Mouse (Mus musculus): Measurements from ENCODE around the gene 9130230L23Rik. TPM values are rescaled to one million over a fixed set of nuclear protein-coding genes. Genes with fewer than 3 reads are reported as not detected.
A peak's percentile ranks its signal among the peaks of the same experiment; 100 is the strongest.

The 9130230L23Rik gene
- polyA plus RNA-seq, 1 experiment from 2014 or later, result 1.9 TPM

- H3K4me3 ChIP-seq (replicated peaks; ENCODE audit: low read length), result no peak overlapping the region
- no peaks in the 10 kb centered on the region for H3K36me3 ChIP-seq (ENCODE audit: control insufficient read depth, insufficient read depth, low read length)
- H3K4me1 ChIP-seq (ENCODE audit: control insufficient read depth, insufficient read depth, low read length), result no peaks in the 10 kb centered on the region
- H3K9ac ChIP-seq (ENCODE audit: low read length), result no peak overlapping the region
- no peaks in the 10 kb centered on the region for H3K9me3 ChIP-seq (replicated peaks; ENCODE audit: control insufficient read depth, low read length)
- no peak overlapping the region for H3K27ac ChIP-seq (ENCODE audit: low read length)
- H3K27me3 ChIP-seq (ENCODE audit: control insufficient read depth, insufficient read depth, low read length), result no peaks in the 10 kb centered on the region
- ATAC-seq (ENCODE audit: insufficient read depth, low FRiP score), result no peak
- 88% methylated on average over 5 of the region's 5 CpGs for WGBS
- H3K4me2 ChIP-seq (ENCODE audit: low read depth, low read length), result no peak overlapping the region
Observed at GRCm38 (mm10) chr5:65963291-65963690, 40.8 kb downstream of the 9130230L23Rik start.

GRCm38 (mm10) chr5:65960597-65960950 lies 43.5 kb downstream of the 9130230L23Rik start:
- Histone ChIP-seq H3K9me3 (replicated peaks; ENCODE audit: control insufficient read depth, low read length) (no peaks in the 10 kb centered on the region), H3K9ac (ENCODE audit: low read length) (no peak overlapping the region), H3K27ac (ENCODE audit: low read length) (no peak overlapping the region), H3K4me1 (ENCODE audit: control insufficient read depth, insufficient read depth, low read length) (no peaks in the 10 kb centered on the region), H3K4me3 (replicated peaks; ENCODE audit: low read length) (no peak overlapping the region), H3K27me3 (ENCODE audit: control insufficient read depth, insufficient read depth, low read length) (no peaks in the 10 kb centered on the region), H3K36me3 (ENCODE audit: control insufficient read depth, insufficient read depth, low read length) (no peaks in the 10 kb centered on the region), H3K4me2 (ENCODE audit: low read depth, low read length) (no peak overlapping the region)
- ATAC-seq (ENCODE audit: insufficient read depth, low FRiP score), result no peak
- WGBS, result 92% methylated on average over 11 of the region's 11 CpGs

DNA sequence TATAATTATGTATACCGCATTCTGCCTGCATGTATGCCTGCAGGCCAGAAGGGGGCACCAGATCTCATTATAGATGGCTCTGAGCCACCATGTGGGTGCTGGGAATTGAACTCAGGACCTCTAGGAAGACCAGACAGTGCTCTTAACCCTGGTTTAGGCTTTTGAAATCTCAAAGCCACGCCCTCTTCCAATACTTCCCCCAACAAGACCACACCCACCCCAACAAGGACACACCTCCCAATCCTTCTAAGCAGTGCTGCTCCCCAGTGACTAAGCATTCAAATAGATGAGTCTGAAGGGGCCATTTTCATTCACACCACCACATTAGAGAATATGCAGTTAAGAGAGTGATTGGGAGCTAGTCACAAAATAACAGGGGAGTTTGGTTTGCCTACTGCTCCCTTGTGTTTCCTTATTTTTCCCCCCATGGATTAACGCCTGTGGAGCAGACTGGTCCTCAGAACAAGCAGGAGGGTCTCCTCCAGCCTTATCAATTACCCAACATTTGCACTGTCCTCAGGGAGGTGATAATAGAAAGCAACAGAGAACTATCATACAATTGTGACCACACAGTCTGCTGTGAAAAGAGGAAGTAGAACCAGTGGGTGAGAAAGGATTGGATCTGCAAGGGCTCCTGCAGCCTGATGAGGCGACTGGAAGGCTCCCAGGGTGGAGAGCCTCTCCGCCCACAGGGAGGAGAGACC lies 44.0 kb downstream of the 9130230L23Rik start:
- H3K4me3 ChIP-seq (replicated peaks; ENCODE audit: low read length), result no peak overlapping the region
- H3K27me3 ChIP-seq (ENCODE audit: control insufficient read depth, insufficient read depth, low read length), result no peaks in the 10 kb centered on the region
- no peaks in the 10 kb centered on the region for H3K9me3 ChIP-seq (replicated peaks; ENCODE audit: control insufficient read depth, low read length)
- H3K27ac ChIP-seq (ENCODE audit: low read length), result no peak overlapping the region
- ATAC-seq (ENCODE audit: insufficient read depth, low FRiP score), result no peak
- no peak overlapping the region for H3K9ac ChIP-seq (ENCODE audit: low read length)
- H3K36me3 ChIP-seq (ENCODE audit: control insufficient read depth, insufficient read depth, low read length), result no peaks in the 10 kb centered on the region
- H3K4me1 ChIP-seq (ENCODE audit: control insufficient read depth, insufficient read depth, low read length), result no peaks in the 10 kb centered on the region
- 72% methylated on average over 5 of the region's 5 CpGs for WGBS
- H3K4me2 ChIP-seq (ENCODE audit: low read depth, low read length), result no peak overlapping the region

DNA sequence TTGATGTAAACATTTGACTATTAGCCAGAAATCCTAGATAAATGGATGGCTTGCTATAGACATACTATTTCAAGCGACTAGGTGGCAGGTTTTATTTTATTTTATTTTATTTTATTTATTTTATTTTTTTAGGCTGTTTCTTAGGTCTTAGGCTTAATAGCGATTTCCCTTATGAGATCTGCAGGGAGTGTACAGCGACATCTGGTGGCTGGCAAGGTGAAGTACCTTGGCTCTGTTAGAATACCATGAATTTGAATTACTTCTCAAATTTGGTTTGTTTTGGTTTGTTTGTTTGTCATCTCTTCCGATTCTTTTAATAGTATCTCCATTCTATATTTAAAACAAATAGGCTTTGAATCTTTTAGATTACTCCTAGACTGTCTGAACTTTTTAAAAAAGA lies 45.5 kb downstream of the 9130230L23Rik start:
- Histone ChIP-seq H3K4me3 (replicated peaks; ENCODE audit: low read length) (no peak overlapping the region), H3K36me3 (ENCODE audit: control insufficient read depth, insufficient read depth, low read length) (no peaks in the 10 kb centered on the region), H3K27ac (ENCODE audit: low read length) (no peak overlapping the region), H3K27me3 (ENCODE audit: control insufficient read depth, insufficient read depth, low read length) (no peaks in the 10 kb centered on the region), H3K9me3 (replicated peaks; ENCODE audit: control insufficient read depth, low read length) (no peaks in the 10 kb centered on the region), H3K4me2 (ENCODE audit: low read depth, low read length) (no peak overlapping the region), H3K9ac (ENCODE audit: low read length) (no peak overlapping the region), H3K4me1 (ENCODE audit: control insufficient read depth, insufficient read depth, low read length) (no peaks in the 10 kb centered on the region)
- ATAC-seq (ENCODE audit: insufficient read depth, low FRiP score), result no peak
- WGBS, result 6% methylated on average over 4 of the region's 4 CpGs

DNA sequence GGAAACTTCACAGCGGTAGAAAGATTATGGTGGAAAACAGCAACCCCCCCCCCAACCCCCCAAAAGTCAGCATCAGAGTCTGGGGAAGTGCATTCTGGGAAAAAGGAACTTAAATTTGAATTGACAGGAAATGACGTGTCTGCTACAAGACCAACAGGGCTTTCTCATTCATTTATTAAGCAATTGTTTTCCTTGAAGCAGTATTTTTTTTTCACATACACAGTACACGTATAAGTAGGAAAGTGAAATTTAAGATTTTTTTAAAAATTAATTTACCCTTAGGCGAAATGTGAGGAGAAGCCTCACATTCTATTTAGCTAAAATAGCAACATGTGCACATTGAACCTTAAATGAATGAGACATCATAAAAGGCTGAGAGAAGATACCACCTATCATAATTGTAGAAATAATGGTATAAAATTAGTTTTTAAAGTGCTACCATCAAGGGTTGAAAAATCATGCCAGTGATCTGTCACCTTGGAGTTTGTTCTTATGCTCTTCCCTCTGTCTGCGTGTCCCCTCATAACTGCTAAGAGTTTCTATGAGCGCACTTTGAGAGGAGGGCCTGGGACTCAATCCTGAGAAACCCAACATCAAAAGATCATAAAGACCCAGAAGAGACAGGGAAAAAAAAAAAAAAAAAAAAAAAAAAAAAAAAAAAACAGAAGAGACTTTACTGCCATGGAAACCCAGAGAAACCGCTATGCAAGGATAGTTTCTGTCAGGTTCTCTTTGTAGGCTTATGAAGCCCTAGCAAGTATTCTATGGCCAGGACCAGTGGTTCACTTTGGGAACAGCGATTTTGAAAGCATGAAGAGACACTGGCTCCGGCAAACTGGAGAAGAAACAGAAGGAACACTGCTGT lies 47.7 kb downstream of the 9130230L23Rik start:
- Histone ChIP-seq H3K4me1 (ENCODE audit: control insufficient read depth, insufficient read depth, low read length) (no peaks in the 10 kb centered on the region), H3K4me2 (ENCODE audit: low read depth, low read length) (peak overlapping the region; percentile 44), H3K27me3 (ENCODE audit: control insufficient read depth, insufficient read depth, low read length) (no peaks in the 10 kb centered on the region), H3K4me3 (replicated peaks; ENCODE audit: low read length) (peak overlapping the region; percentile 28), H3K9ac (ENCODE audit: low read length) (no peak overlapping the region), H3K9me3 (replicated peaks; ENCODE audit: control insufficient read depth, low read length) (no peaks in the 10 kb centered on the region), H3K27ac (ENCODE audit: low read length) (no peak overlapping the region), H3K36me3 (ENCODE audit: control insufficient read depth, insufficient read depth, low read length) (no peaks in the 10 kb centered on the region)
- WGBS, result 76% methylated on average over 9 of the region's 9 CpGs
- no peak for ATAC-seq (ENCODE audit: insufficient read depth, low FRiP score)

DNA sequence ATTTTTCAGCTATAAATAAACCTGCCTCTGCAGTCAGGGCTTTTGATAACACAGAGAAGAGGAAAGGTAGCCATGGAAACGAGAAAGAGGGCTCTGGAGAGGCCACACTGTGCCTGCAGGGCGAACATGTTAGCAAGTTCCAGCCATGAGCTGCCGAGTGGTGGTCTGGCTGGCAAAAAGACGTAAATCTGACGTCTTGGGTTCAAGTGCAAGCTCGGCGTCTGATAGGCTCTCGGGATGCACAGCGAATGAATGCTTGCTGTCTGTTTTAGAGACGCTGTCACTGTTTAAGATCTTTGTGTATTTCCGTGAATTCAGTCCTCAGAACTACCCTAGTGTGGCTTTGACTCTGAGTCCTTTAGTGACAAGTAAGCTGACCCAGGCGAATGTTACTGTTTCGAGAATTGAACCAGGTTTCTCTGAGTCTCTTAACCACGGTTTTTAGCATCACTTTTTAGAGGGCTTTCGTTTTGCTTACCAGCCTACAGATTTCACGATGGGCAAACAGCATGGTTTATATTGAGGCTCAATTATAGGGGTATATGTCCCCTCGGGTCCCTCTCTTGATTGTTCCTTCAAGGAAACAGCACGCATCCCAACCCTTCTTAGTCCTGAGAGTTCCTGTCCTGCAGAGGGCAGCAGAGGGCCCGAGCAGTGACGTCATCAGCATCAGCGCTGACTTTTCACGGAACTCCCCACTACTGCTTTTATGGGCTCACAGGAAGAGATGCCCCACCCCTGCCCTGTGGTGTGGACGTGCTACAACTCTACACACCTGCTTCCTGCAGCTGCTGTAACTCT lies 48.5 kb downstream of the 9130230L23Rik start:
- peak; percentile 73 for ATAC-seq (ENCODE audit: insufficient read depth, low FRiP score)
- Histone ChIP-seq H3K9ac (ENCODE audit: low read length) (no peak overlapping the region; the same call in 1 of the 2 replicates), H3K9me3 (replicated peaks; ENCODE audit: control insufficient read depth, low read length) (no peaks in the 10 kb centered on the region), H3K4me2 (ENCODE audit: low read depth, low read length) (peak overlapping the region; percentile 44), H3K27me3 (ENCODE audit: control insufficient read depth, insufficient read depth, low read length) (no peaks in the 10 kb centered on the region), H3K4me1 (ENCODE audit: control insufficient read depth, insufficient read depth, low read length) (no peaks in the 10 kb centered on the region), H3K4me3 (replicated peaks; ENCODE audit: low read length) (peak overlapping the region; percentile 28), H3K36me3 (ENCODE audit: control insufficient read depth, insufficient read depth, low read length) (no peaks in the 10 kb centered on the region), H3K27ac (ENCODE audit: low read length) (no peak overlapping the region)
- 34% methylated on average over 23 of the region's 23 CpGs for WGBS

DNA sequence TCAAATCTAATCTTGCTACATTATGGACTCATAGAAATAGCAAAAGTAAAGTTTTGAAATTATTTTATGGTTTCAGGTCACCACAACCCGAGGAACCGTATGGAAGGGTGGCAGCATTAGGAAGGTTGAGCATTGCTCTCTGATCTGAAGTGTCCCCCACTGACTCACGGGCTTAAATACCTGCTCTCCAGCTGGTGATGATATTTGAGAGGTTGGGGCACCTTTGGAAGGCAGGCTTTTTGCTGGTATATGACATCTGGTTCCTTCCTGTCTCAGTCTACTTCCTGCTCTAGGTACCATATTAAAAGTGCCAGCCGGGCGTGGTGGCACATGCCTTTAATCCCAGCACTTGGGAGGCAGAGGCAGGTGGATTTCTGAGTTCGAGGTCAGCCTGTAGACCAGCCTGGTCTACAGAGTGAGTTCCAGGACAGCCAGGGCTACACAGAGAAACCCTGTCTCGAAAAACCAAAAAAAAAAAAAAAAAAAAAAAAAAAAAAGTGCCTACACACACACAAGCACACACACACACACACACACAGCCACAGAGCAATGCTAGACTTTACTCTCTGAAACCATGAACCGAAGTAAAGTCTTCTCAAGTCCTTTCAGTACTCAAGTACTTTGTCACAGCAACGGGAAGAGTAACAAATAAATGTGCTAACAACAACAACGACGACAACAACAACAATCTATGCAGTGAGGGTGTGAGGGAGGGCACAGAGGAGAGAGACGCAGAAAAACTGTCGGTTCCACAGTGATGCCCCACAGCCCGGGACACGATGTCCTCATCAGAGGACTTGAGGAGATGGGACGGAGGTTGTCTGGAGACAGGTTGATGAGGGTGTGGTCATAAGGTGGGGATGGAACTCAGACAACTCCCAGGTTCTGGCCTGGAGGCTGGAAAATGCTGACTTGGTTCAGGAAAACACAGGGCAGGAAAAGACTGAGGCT lies 49.7 kb downstream of the 9130230L23Rik start:
- WGBS, result 92% methylated on average over 16 of the region's 16 CpGs
- no peaks in the 10 kb centered on the region for H3K9me3 ChIP-seq (replicated peaks; ENCODE audit: control insufficient read depth, low read length)
- H3K27ac ChIP-seq (ENCODE audit: low read length), result no peak overlapping the region
- H3K36me3 ChIP-seq (ENCODE audit: control insufficient read depth, insufficient read depth, low read length), result no peaks in the 10 kb centered on the region
- no peaks in the 10 kb centered on the region for H3K4me1 ChIP-seq (ENCODE audit: control insufficient read depth, insufficient read depth, low read length)
- no peak for ATAC-seq (ENCODE audit: insufficient read depth, low FRiP score)
- H3K4me2 ChIP-seq (ENCODE audit: low read depth, low read length), result no peak overlapping the region
- H3K4me3 ChIP-seq (replicated peaks; ENCODE audit: low read length), result no peak overlapping the region
- H3K9ac ChIP-seq (ENCODE audit: low read length), result no peak overlapping the region
- no peaks in the 10 kb centered on the region for H3K27me3 ChIP-seq (ENCODE audit: control insufficient read depth, insufficient read depth, low read length)

- Histone ChIP-seq H3K9me3 (replicated peaks; ENCODE audit: control insufficient read depth, low read length) (no peaks in the 10 kb centered on the region), H3K27me3 (ENCODE audit: control insufficient read depth, insufficient read depth, low read length) (no peaks in the 10 kb centered on the region), H3K36me3 (ENCODE audit: control insufficient read depth, insufficient read depth, low read length) (no peaks in the 10 kb centered on the region), H3K4me1 (ENCODE audit: control insufficient read depth, insufficient read depth, low read length) (no peaks in the 10 kb centered on the region), H3K4me3 (replicated peaks; ENCODE audit: low read length) (no peak overlapping the region), H3K9ac (ENCODE audit: low read length) (no peak overlapping the region), H3K27ac (ENCODE audit: low read length) (no peak overlapping the region), H3K4me2 (ENCODE audit: low read depth, low read length) (no peak overlapping the region)
- ATAC-seq (ENCODE audit: insufficient read depth, low FRiP score), result no peak
- 71% methylated on average over 4 of the region's 4 CpGs for WGBS
Observed at GRCm38 (mm10) chr5:65951513-65951909, 52.6 kb downstream of the 9130230L23Rik start.

Measured in stomach, embryonic 16.5 days (tissue).